Mouse (Mus musculus) CH12.LX (cell line): ENCODE measurements at regions not wholly inside any gene's neighbourhood (a gene's known extent, or its start where the extent isn't known, plus 50 kb on each side); places are given as distances from the start of the nearest gene placed in this dataset.
"Not testable (repeated sequence)": the region's sequence is repeated elsewhere in the genome, so short reads cannot be mapped to it uniquely, and the experiment has no call there.

ENCODE experiments used
- DNase-seq: peaks from one replicate; pipeline ENCODE4 v3.0.0-alpha.2; 2013; ENCODE audit errors: extremely low read depth
- H3K27ac ChIP-seq: 2 replicates; pipeline ENCODE4 v1.5.1; 2012; ENCODE audit warnings: low read depth, mild to moderate bottlenecking, control low read depth, moderate library complexity; ENCODE audit not compliant: insufficient read depth
- H3K27me3 ChIP-seq: replicated peaks from 2 replicates; pipeline ENCODE3; 2012; ENCODE audit warnings: inconsistent platforms
- H3K36me3 ChIP-seq, 2 experiments: replicated peaks in 1 of 2; 2 replicates each; pipeline versions ENCODE3 to v1.6.1; 2012; ENCODE audit warnings: inconsistent platforms in 1 of 2, low read length in 1 of 2, mild to moderate bottlenecking in 1 of 2, mixed read lengths in 1 of 2, moderate library complexity in 1 of 2; ENCODE audit not compliant: control insufficient read depth in 1 of 2, insufficient read depth in 1 of 2
- H3K4me1 ChIP-seq, 2 experiments: 2 replicates each; pipeline ENCODE4 v1.6.1; 2012; ENCODE audit warnings: inconsistent platforms in 1 of 2, moderate library complexity in 1 of 2; ENCODE audit not compliant: insufficient read depth in 2 of 2, control insufficient read depth in 1 of 2
- H3K4me2 ChIP-seq: 2 replicates; pipeline ENCODE4 v1.6.1; 2012; ENCODE audit warnings: low read depth, mild to moderate bottlenecking, control low read depth; ENCODE audit not compliant: poor library complexity, insufficient read depth, severe bottlenecking
- H3K4me3 ChIP-seq, 3 experiments: fragments of 150-350 bp in 1 of 3; sonication (generic) in 1 of 3; replicated peaks in 1 of 3; 2 replicates each; pipeline versions ENCODE3 to v1.5.1; 2011 to 2012; ENCODE audit warnings: low read depth in 2 of 3, low read length in 2 of 3, mild to moderate bottlenecking in 2 of 3, moderate library complexity in 2 of 3, control low read depth in 1 of 3, improper control_type of control experiment in 1 of 3, inconsistent platforms in 1 of 3, mixed read lengths in 1 of 3; ENCODE audit not compliant: poor library complexity in 1 of 3
- H3K79me2 ChIP-seq: replicated peaks from 2 replicates; pipeline ENCODE4 v1.6.1; 2012; ENCODE audit warnings: mild to moderate bottlenecking, moderate library complexity; ENCODE audit not compliant: control insufficient read depth, poor library complexity, insufficient read depth, severe bottlenecking; ENCODE audit errors: extremely low read depth
- H3K9ac ChIP-seq: 2 replicates; pipeline ENCODE4 v1.6.1; 2012; ENCODE audit warnings: low read depth, mild to moderate bottlenecking, control low read depth, moderate library complexity; ENCODE audit not compliant: insufficient read depth
- H3K9me3 ChIP-seq: replicated peaks from 2 replicates; pipeline ENCODE3; 2012; ENCODE audit warnings: low read length, inconsistent platforms, mixed read lengths
- dilution Hi-C: fragments of 300-500 bp; cut with MboI; formaldehyde crosslinking; loops from 2 replicates; pipeline ENCODE4 v1.14.3; 2020; ENCODE audit warnings: low sequenced_read_pairs; ENCODE audit not compliant: extremely low pct_unique_long_range_greater_than_20kb, extremely low pct_ligation_motif_present
- in situ Hi-C: fragments of 300-500 bp; cut with MboI; formaldehyde crosslinking; loops from 3 replicates; pipeline ENCODE4 v1.14.3; 2019; ENCODE audit warnings: low sequenced_read_pairs, low pct_ligation_motif_present, low pct_unique_long_range_greater_than_20kb, mixed read lengths

GRCm38 (mm10) chr8:71814740-71815514 lies 66.9 kb upstream of the Zfp709 start:
- dilution Hi-C loops, H3K4me2 ChIP-seq, H3K9me3 ChIP-seq, DNase-seq, H3K9ac ChIP-seq, H3K79me2 ChIP-seq, H3K4me1 ChIP-seq, H3K27ac ChIP-seq, H3K4me3 ChIP-seq, H3K36me3 ChIP-seq, H3K27me3 ChIP-seq: not testable (repeated sequence)
- in situ Hi-C loops = loop anchor here (5.0 kb wide), 1 partner anchor 638 kb away; no protein-coding TSS in a partner anchor

- H3K4me3 ChIP-seq, H3K9ac ChIP-seq, H3K4me2 ChIP-seq, H3K27me3 ChIP-seq, H3K4me1 ChIP-seq, DNase-seq, dilution Hi-C loops, H3K27ac ChIP-seq, in situ Hi-C loops, H3K79me2 ChIP-seq, H3K36me3 ChIP-seq, H3K9me3 ChIP-seq: not testable (repeated sequence)
These were observed 67.9 kb upstream of the Zfp709 start for GRCm38 (mm10) chr8:71813889-71814288.

DNA sequence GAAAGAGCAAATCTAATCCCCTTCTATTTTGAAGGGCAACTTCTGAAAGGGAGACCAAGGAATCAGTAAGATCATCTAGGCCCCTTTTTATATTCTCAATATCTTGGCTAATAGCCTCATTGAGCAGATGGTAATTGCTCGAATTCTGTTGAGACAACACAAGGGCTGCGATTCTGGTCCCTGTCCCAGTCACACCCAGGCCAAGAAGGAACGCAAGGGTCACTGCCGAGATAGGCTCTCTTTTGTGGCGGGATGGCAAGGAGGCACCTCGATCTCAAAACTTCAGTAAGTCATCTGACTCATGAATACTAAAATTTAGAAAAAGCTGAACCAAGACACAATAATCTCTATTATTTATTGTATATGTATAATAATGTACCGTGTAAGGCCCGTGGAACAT lies 68.6 kb upstream of the Zfp709 start:
- H3K4me2 ChIP-seq, dilution Hi-C loops, H3K4me3 ChIP-seq, H3K27ac ChIP-seq, H3K4me1 ChIP-seq, H3K9me3 ChIP-seq, H3K36me3 ChIP-seq, DNase-seq, H3K79me2 ChIP-seq, H3K9ac ChIP-seq, in situ Hi-C loops, H3K27me3 ChIP-seq: not testable (repeated sequence)

DNA sequence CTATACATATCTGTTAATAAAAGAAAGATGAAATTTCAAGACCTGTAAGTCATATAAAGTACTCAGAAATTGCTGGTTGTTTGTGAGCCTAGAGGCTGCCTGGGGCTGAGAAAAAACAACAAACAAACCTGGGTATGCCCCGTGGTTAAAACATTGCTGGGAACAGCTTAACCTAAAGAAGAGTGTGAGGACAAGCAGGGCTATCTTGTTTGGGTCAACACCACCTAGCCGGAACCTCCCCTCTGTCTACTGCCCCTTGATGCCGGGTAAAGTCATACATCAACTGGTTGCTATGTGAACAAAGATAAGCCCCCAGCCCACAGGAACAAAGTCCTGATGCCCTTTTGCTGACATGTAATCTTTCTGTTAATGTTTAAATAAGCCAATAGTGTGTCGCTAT lies 74.0 kb upstream of the Zfp709 start:
- H3K79me2 ChIP-seq, dilution Hi-C loops, in situ Hi-C loops, H3K9me3 ChIP-seq, H3K9ac ChIP-seq, H3K36me3 ChIP-seq, H3K4me1 ChIP-seq, DNase-seq, H3K4me3 ChIP-seq, H3K27me3 ChIP-seq, H3K27ac ChIP-seq, H3K4me2 ChIP-seq: not testable (repeated sequence)

GRCm38 (mm10) chr8:71804586-71804985 lies 77.2 kb upstream of the Zfp709 start:
- H3K9ac ChIP-seq, H3K9me3 ChIP-seq, H3K27ac ChIP-seq, in situ Hi-C loops, H3K27me3 ChIP-seq, H3K4me1 ChIP-seq, H3K4me3 ChIP-seq, DNase-seq, H3K79me2 ChIP-seq, H3K36me3 ChIP-seq, dilution Hi-C loops, H3K4me2 ChIP-seq: not testable (repeated sequence)

- H3K4me3 ChIP-seq, H3K9me3 ChIP-seq, H3K9ac ChIP-seq, dilution Hi-C loops, H3K4me1 ChIP-seq, H3K27ac ChIP-seq, H3K79me2 ChIP-seq, H3K4me2 ChIP-seq, H3K36me3 ChIP-seq, H3K27me3 ChIP-seq, DNase-seq, in situ Hi-C loops: not testable (repeated sequence)
These were observed 76.7 kb upstream of the Fcho1 start for GRCm38 (mm10) chr8:71802226-71802625.
